Mouse (Mus musculus): Measurements from ENCODE around the gene Meis3. TPM values are rescaled to one million over a fixed set of nuclear protein-coding genes. Genes with fewer than 3 reads are reported as not detected.

Gene Meis3
- polyA plus RNA-seq (2012; rRNA removed): 155 and 163 TPM in 2 replicates

GRCm38 (mm10) chr7:16174597-16175541, at the start of gene Meis3:
Gene Meis3, plus strand, starts transcription at chr7:16175090.

GRCm38 (mm10) chr7:16129421-16129845, 45.5 kb upstream of the Meis3 start, which contains the start of gene Slc8a2:
Gene Slc8a2, plus strand, starts transcription at chr7:16129826.

GRCm38 (mm10) chr7:16221582-16222272, 46.8 kb downstream of the Meis3 start, which contains the start of gene Dhx34:
Gene Dhx34, minus strand, starts transcription at chr7:16222037.

Other genes starting within 250 kb of the Meis3 start
- 116 and 118 TPM in 2 replicates for gene Nop53, start 229.0 kb upstream of the Meis3 start, polyA plus RNA-seq (2012; rRNA removed)
- 5.9 TPM in 2 replicates for gene Ehd2, start 207.5 kb upstream of the Meis3 start, polyA plus RNA-seq (2012; rRNA removed)
- gene Bicra, start 127.2 kb upstream of the Meis3 start, polyA plus RNA-seq (2012; rRNA removed): 7.8 and 12.0 TPM in 2 replicates
- 0.28 TPM in 2 replicates for gene Zfp541, start 113.3 kb upstream of the Meis3 start, polyA plus RNA-seq (2012; rRNA removed)
- 179 and 189 TPM in 2 replicates for gene Napa, start 76.6 kb upstream of the Meis3 start, polyA plus RNA-seq (2012; rRNA removed)
- gene Kptn, start 55.2 kb upstream of the Meis3 start, polyA plus RNA-seq (2012; rRNA removed): 51.4 and 53.5 TPM in 2 replicates
- 29.3 and 35.9 TPM in 2 replicates for gene Slc8a2, start 45.3 kb upstream of the Meis3 start, polyA plus RNA-seq (2012; rRNA removed)
- gene Dhx34, start 46.9 kb downstream of the Meis3 start, polyA plus RNA-seq (2012; rRNA removed): 12.0 and 12.1 TPM in 2 replicates
- gene C5ar2, start 69.1 kb downstream of the Meis3 start, polyA plus RNA-seq (2012; rRNA removed): 0.09 and 0.12 TPM in 2 replicates
- 0.74 and 1.6 TPM in 2 replicates for gene C5ar1, start 84.5 kb downstream of the Meis3 start, polyA plus RNA-seq (2012; rRNA removed)
- gene Inafm1, start 98.5 kb downstream of the Meis3 start, polyA plus RNA-seq (2012; rRNA removed): 53.8 and 57.4 TPM in 2 replicates
- gene Ccdc9, start 111.7 kb downstream of the Meis3 start, polyA plus RNA-seq (2012; rRNA removed): 40.8 and 46.5 TPM in 2 replicates
- gene Bbc3, start 133.3 kb downstream of the Meis3 start, polyA plus RNA-seq (2012; rRNA removed): 38.4 and 42.7 TPM in 2 replicates
- 156 and 162 TPM in 2 replicates for gene Sae1, start 212.7 kb downstream of the Meis3 start, polyA plus RNA-seq (2012; rRNA removed)
- 42.4 and 44.3 TPM in 2 replicates for gene Zc3h4, start 225.8 kb downstream of the Meis3 start, polyA plus RNA-seq (2012; rRNA removed)